Mouse (Mus musculus): Measurements from ENCODE around the gene Atp13a4.

The Atp13a4 gene

DNA sequence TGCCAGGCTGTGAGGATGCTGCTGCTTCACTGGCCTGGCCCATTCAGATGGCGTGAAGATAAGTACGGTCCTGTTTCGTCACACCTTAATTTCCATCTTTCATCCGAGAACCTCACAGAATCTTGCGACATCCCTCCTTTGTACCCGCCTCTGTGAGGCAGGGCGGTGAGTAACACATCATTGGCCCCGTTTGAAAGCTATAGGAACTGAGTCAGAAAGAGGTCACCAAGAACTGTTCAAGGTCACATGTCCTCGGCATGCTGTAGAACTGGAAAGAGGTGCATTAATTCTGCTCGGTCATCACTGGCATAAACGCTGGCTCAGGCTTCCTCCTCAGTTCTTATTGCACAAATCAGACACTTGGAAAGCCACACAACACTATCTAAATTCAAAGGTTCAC, at the start of gene Atp13a4:
TSS of gene Atp13a4 (minus strand) at position 36 of the 400 bp plus-strand sequence.
- DNase-seq (ENCODE audit: low spot score in 2 of 2) = no peak

DNA sequence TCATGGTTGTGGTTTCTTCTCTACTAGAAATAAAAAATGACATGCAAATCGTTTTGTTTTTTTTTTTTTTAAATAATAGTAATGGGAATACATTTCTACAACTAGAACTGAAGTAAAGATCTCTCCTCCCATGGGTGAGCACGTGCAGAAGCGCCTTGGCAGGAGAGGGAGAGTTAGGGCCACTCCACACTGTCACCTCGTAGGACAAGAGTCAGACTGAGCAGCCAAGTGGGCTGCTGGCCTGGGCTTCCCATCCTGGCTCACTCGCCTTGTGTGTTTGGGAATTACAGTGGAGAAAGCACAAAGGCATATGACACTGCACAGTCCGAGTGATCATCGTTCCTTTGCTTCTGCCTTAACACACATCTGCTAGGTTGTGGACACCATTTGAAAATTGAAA, 47.5 kb upstream of the Atp13a4 start:
- no peak for DNase-seq (ENCODE audit: low spot score in 2 of 2)

- DNase-seq (ENCODE audit: low spot score in 2 of 2) = no peak
Observed at GRCm38 (mm10) chr16:29579787-29580176, 35.1 kb upstream of the Atp13a4 start.

GRCm38 (mm10) chr16:29579167-29579786, 34.6 kb upstream of the Atp13a4 start, which contains the start of gene Opa1:
Gene Opa1, plus strand, starts transcription at chr16:29579334.
- peak; percentile 90 to 94 for DNase-seq (ENCODE audit: low spot score in 2 of 2)

GRCm38 (mm10) chr16:29575620-29576019, 31.0 kb upstream of the Atp13a4 start:
- DNase-seq (ENCODE audit: low spot score in 2 of 2) = no peak

DNA sequence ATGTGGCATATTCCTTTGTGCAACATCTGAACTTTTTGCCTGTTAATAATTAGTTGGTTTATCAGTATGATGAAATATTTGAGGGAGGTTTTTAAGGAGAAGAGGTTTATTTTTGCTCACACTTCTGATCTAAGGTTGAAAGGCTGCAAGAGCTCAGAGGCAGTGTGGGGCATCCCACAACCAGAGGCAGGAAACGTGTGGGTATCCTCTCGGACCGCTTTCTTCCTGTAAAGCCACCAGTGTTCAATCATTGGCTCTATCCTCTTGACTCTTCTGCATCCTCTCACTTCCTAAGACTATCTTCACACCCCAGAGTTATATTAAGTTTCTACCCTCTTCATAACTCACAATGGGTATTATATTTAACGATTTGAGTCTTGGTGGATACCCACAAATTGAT, 29.3 kb upstream of the Atp13a4 start:
- DNase-seq (ENCODE audit: low spot score in 2 of 2) = no peak

- DNase-seq (ENCODE audit: low spot score in 2 of 2) = no peak
Observed at GRCm38 (mm10) chr16:29560869-29561268, 16.2 kb upstream of the Atp13a4 start.

- no peak for DNase-seq (ENCODE audit: low spot score in 2 of 2)
Observed at GRCm38 (mm10) chr16:29560454-29560853, 15.8 kb upstream of the Atp13a4 start.

GRCm38 (mm10) chr16:29559667-29560066, 15.0 kb upstream of the Atp13a4 start:
- no peak for DNase-seq (ENCODE audit: low spot score in 2 of 2)

- DNase-seq (ENCODE audit: low spot score in 2 of 2) = peak; percentile 7 to 19
Observed at GRCm38 (mm10) chr16:29541261-29541683, 3.4 kb downstream of the Atp13a4 start.

GRCm38 (mm10) chr16:29539906-29540305, 4.8 kb downstream of the Atp13a4 start:
- no peak for DNase-seq (ENCODE audit: low spot score in 2 of 2)

DNA sequence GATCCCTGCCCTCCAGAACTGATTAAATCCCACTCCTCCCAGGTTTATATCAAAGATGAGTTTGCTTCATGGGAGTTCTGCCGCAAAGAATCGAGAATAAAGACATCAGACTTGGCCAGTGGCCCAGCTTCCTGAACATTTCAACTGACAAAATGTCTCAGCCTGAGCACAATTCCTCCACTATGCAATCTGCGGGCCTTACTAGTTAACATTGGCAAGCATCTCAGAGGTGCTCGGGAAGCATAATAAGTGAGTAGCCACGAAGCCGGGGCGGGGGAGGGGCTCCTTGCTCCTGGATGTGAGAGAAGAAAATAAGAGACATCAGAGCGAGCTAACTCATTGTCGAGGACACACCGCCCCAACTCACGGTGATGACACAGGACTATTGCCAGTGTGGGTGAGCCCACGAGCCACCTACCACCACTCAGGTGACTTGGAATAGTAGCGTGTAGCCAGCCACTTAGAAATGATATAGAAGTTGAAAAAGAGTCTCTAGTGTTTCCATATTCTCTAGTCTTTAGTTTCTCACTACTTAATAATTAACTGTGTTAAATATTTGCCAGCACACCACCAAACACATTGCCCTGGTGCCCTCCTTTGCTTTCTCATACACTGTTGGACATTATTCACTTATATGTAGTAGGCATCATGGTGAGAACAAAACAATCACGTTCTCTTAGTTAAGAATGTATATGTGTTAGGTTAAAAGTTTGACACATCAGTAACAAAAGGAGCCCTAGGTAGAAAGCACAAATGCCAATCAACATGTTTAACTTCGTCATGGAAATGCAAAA, 8.1 kb downstream of the Atp13a4 start:
- peak; percentile 21 to 41 for DNase-seq (ENCODE audit: low spot score in 2 of 2)

DNA sequence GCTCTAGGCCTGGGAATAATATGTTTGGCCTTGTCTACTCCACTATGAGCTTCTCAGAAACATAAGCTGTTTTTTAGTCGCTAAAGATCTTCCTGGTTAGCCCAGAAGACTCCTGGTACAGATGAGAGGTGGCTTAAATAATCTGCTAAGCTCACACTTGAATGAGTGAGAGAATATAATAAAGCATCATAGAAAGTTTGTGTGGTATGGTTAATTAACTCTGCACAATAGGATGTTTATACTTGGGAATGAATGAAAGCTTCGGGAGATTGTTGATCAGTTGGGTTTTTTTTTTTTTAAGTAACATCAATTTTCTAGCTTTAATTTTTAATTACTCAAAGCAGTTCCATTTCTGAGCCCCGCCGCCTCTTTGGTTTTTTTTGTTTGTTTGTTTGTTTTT, 8.8 kb downstream of the Atp13a4 start:
- no peak for DNase-seq (ENCODE audit: low spot score in 2 of 2)

- no peak for DNase-seq (ENCODE audit: low spot score in 2 of 2)
Observed at GRCm38 (mm10) chr16:29533641-29534040, 11.0 kb downstream of the Atp13a4 start.

- no peak for DNase-seq (ENCODE audit: low spot score in 2 of 2)
Observed at GRCm38 (mm10) chr16:29527085-29527484, 17.6 kb downstream of the Atp13a4 start.

GRCm38 (mm10) chr16:29526585-29526984, 18.1 kb downstream of the Atp13a4 start:
- DNase-seq (ENCODE audit: low spot score in 2 of 2) = no peak

DNA sequence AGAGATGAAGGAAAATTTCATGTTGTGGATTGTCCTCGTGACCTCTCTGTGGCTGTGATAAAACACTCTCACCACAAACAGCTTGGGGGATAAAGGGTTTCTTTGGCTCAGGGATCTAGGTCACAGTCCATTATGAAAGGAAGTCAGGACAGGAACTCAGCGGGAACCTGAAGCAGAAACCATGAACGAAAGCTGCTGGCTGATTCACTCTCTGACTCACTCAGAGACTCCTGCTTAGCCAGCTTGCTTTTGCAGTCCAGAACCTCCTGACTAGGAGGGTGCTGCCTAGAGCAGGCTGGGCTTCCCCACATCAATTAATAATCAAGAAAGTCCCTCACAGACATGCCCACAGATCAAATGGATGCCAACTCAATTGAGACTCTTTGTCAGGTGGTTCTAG, 32.2 kb downstream of the Atp13a4 start:
- peak in 1 of 2 experiments; percentile 14 for DNase-seq (ENCODE audit: low spot score in 2 of 2)

DNA sequence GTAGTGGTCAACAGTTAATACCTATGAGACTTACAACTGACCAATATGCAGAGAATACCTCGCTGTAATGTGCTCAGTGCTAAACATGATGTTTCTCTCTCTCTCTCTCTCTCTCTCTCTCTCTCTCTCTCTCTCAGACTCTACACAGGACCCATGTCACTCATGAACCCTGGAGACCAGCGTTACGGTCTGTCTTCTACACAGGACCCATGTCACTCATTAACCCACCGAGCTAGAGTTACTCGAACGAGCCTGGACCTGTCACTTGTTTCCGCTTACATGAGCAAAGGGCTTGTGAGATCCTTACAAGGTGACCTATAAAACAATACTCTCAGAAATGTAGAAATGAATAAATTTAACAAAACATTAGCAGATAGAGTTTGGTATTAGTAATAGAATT, 33.9 kb downstream of the Atp13a4 start:
- DNase-seq (ENCODE audit: low spot score in 2 of 2) = no peak

DNA sequence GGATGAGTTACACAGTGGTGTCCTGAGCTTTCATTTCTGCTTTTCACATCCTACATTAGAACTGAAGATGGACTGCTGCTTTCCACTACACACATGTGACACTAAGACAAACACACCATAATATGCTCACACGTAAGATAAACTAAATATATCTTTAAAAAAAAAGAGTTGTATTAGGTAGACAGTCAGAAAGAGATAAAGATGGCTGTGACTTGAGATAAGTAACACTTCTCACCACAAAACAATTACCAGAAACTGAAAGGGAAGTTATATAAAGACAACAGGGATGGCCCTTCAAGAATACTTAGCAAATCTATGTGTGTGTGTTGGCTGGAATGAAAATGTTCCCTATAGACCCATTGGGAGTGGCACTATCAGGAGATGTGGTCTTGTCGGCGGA, 34.8 kb downstream of the Atp13a4 start:
- DNase-seq (ENCODE audit: low spot score in 2 of 2) = no peak

DNA sequence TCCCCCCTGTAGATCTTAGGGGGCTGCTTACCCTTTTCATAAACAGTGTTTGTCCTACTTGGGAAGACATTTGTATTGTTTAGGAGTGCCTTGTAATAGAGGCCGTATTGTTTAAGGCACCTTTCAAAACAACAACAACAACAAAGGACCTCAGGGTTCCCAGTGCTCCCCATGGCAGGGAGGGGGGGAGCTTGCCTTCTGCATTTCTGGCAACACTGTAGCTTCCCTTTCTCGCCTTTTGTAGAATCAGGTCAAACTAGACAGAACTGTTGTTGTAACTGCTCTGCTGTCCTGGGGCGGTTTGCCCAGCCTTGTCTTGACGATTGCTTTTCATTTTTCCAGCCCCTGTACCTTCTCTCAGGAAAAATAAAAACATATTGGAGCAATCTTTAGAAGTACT, 40.0 kb downstream of the Atp13a4 start:
- peak in 1 of 2 experiments; percentile 9 for DNase-seq (ENCODE audit: low spot score in 2 of 2)

DNA sequence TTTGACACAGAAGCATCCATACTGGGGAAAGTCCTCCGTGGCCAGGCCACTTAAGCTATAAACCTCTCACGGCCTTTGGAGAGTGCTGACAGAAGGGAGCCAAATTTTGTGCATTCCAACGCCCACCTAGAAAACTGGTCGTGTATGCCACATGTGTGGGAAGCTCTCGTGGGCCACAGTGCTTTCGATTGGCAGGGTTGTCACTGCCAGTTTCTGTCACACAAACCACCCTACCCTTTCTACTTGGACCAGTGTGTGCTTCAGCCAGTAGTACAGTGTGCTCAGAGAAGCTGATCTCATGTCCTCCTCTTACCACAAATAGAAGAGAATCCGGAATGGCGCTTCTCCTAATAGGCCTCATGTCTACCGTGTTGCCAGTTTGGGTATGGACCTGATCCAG, 40.5 kb downstream of the Atp13a4 start:
- DNase-seq (ENCODE audit: low spot score in 2 of 2) = peak; percentile 11 to 19

DNA sequence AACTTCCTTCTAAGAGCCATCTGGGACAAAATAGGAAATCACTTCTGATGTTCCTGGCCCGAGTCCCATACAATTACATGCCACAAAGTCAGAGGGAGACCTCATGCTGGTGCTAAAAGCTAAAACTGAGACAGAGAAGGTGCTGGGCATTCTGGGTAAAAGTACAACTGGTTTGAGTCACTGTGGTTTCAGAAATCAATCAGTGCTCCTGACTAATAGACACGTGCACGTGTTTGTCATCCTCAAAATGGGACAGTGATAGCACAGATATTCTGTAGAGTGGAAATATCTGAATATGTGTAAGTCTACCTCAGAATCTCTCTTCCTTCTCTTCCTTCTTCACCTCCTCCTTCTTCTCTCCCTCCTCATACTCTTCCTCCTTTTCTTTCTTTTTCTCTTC, 53.6 kb downstream of the Atp13a4 start:
- DNase-seq (ENCODE audit: low spot score in 2 of 2) = no peak

GRCm38 (mm10) chr16:29481439-29481838, 63.2 kb downstream of the Atp13a4 start:
- DNase-seq (ENCODE audit: low spot score in 2 of 2) = no peak
